Mouse (Mus musculus) liver, embryonic 14.5 days (tissue): ENCODE results near the gene Vti1b.

Source experiments
- CTCF ChIP-seq: IDR thresholded peaks from 2 replicates; pipeline ENCODE4 v1.5.1; 2016; ENCODE audit warnings: antibody characterized with exemption, low read depth, control low read depth
- EP300 ChIP-seq: IDR thresholded peaks from 2 replicates; pipeline ENCODE4 v1.6.1; 2016; ENCODE audit warnings: antibody characterized with exemption, low read depth

DNA sequence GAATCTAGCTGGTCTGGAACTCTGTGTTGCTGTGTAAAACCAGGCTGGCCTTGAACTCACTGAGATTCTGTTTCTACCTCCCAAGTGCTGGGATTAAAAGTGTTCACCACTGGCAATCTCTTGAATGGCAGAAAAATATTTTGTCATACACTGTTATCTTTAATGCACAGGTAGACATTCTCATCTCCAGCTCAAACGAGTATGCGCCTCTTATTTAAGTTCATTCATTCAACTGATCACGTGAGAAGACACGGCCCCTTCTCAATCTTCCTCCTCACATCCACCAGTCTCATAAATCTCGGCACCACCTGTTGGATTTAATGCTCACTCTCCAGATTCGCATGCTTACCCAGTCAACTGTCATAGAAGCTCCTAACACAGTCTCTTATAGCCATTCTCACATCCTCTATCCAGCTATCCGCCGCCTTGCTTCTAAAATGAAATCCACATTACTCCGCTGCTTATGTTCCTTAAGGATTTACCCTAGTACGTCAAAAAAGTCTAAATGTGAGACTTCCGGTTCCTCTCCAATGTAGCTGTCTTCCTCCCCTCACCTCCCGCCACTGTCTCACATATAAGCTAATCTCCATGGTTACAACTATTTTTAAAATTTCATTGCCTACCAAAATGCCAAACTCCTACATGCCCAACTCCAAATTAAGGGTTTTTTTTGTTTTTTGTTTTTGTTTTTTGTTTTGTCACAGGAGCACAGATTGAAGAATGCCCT, 1.0 kb downstream of the Vti1b start:
- TF ChIP-seq CTCF (no peak), EP300 (no peak)
